Mouse (Mus musculus) neural tube, embryonic 15.5 days (tissue): ENCODE measurements around the gene Slc16a9. TPM values are rescaled to one million over a fixed set of nuclear protein-coding genes. Genes with fewer than 3 reads are reported as not detected.

Experiments used
- ATAC-seq: fragments of 200-750 bp; cut with Nextera tagmentation; 2 replicates; pipeline ENCODE4 v1.8.0; 2017; ENCODE audit warnings: mild to moderate bottlenecking, moderate TSS enrichment, moderate library complexity; ENCODE audit not compliant: low FRiP score
- H3K27ac ChIP-seq: fragments of 300-500 bp; sonication (generic); replicated peaks from 2 replicates; pipeline ENCODE4 v1.5.1; 2015; ENCODE audit warnings: mild to moderate bottlenecking, inconsistent platforms
- H3K27me3 ChIP-seq: fragments of 300-500 bp; sonication (generic); replicated peaks from 2 replicates; pipeline ENCODE4 v1.6.1; 2015; ENCODE audit warnings: inconsistent platforms
- H3K36me3 ChIP-seq: fragments of 300-500 bp; sonication (generic); 2 replicates; pipeline ENCODE4 v1.6.1; 2015; ENCODE audit warnings: inconsistent platforms
- H3K4me1 ChIP-seq: fragments of 300-500 bp; sonication (generic); 2 replicates; pipeline ENCODE4 v1.6.1; 2015; ENCODE audit warnings: inconsistent platforms
- H3K4me2 ChIP-seq: fragments of 300-500 bp; sonication (generic); 2 replicates; pipeline ENCODE4 v1.6.1; 2015; ENCODE audit warnings: inconsistent platforms, mild to moderate bottlenecking, moderate library complexity
- H3K4me3 ChIP-seq: fragments of 300-500 bp; sonication (generic); replicated peaks from 2 replicates; pipeline ENCODE4 v1.5.1; 2015; ENCODE audit warnings: mild to moderate bottlenecking, inconsistent platforms
- H3K9ac ChIP-seq: fragments of 300-500 bp; sonication (generic); replicated peaks from 2 replicates; pipeline ENCODE4 v1.6.1; 2015; ENCODE audit warnings: mild to moderate bottlenecking, inconsistent platforms
- H3K9me3 ChIP-seq: fragments of 300-500 bp; sonication (generic); replicated peaks from 2 replicates; pipeline ENCODE4 v1.6.1; 2016; ENCODE audit warnings: inconsistent platforms
- WGBS: fragments of 180-500 bp; shearing (Covaris S2); methylation state at CpG from one replicate; pipeline ENCODE4 v1.1.7; 2015; ENCODE audit warnings: mixed read lengths; 5-methylcytosine and 5-hydroxymethylcytosine counted together
- polyA plus RNA-seq: library from polyadenylated mRNA; unstranded; fragments of >200 nt; fragmentation: Nextera tagmentation; extraction: Ambion mirVana; gene quantifications from 2 replicates; pipeline ENCODE4 v1.2.1, GENCODE M21; 2015

Slc16a9 gene
- polyA plus RNA-seq, 1 experiment from 2014 or later = 1.8 TPM

DNA sequence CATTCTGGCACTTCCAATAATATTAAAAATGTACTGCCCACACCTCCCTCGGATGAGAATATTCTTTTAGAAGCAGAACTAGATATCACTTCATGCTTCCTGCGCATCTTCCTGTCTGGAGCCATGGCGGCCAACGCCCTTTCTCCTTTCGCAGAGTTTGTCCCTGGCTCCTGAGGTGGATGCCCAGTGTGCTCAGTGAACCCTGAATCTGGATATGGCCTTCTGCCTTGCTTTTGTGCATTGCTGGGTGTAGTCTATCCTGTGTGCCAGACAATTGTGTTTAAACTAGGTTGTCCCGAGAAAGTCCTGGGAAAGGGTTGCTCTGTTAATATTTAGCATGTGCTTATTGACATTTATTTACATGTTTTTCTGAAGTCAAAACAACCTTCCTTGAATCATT lies 71.0 kb downstream of the Slc16a9 start:
- Histone ChIP-seq H3K27ac (no peak overlapping the region), H3K27me3 (no peaks in the 10 kb centered on the region), H3K9me3 (no peaks in the 10 kb centered on the region), H3K4me1 (peaks cover 13% of the 10 kb centered on the region), H3K4me2 (no peak overlapping the region), H3K9ac (no peak overlapping the region), H3K4me3 (no peak overlapping the region), H3K36me3 (no peaks in the 10 kb centered on the region)
- 85% methylated on average over 6 of the region's 6 CpGs for WGBS
- no peak for ATAC-seq

GRCm38 (mm10) chr10:70316856-70317255 lies 72.0 kb downstream of the Slc16a9 start:
- peaks cover 13% of the 10 kb centered on the region for H3K4me1 ChIP-seq
- no peak for ATAC-seq
- H3K9ac ChIP-seq = no peak overlapping the region
- WGBS = 87% methylated on average over 7 of the region's 7 CpGs
- no peak overlapping the region for H3K4me2 ChIP-seq
- no peak overlapping the region for H3K27ac ChIP-seq
- no peaks in the 10 kb centered on the region for H3K27me3 ChIP-seq
- H3K9me3 ChIP-seq = no peaks in the 10 kb centered on the region
- H3K36me3 ChIP-seq = no peaks in the 10 kb centered on the region
- no peak overlapping the region for H3K4me3 ChIP-seq

DNA sequence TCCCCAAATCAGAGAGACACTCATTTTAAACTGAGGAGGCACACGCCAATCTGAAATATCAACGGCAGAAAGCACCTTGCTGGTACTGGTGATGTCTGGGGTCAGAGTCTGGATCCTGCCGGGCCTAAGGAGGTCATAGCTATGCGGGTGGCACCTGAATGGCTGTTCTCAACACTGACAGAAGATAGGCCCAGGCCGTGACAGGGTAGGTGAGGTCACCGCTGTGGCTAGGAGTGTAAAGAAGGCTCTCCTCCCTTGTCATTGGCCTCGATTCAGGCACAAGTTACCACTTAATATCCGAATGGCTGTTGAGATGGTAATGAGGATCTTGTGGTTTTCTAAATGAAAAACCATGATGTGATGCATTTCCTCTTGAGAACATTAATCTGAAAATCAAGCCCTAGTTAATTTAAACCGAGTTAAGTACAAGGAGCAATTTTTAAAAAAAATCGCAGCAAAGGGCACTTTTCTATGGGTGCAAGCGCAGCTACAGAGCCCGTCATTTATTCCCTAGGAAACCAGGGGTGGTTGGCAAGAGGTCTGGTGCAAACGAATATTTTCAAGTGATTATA lies 72.6 kb downstream of the Slc16a9 start:
- Histone ChIP-seq H3K4me2 (no peak overlapping the region), H3K4me3 (no peak overlapping the region), H3K9me3 (no peaks in the 10 kb centered on the region), H3K4me1 (peaks cover 13% of the 10 kb centered on the region), H3K9ac (no peak overlapping the region), H3K36me3 (no peaks in the 10 kb centered on the region), H3K27me3 (no peaks in the 10 kb centered on the region), H3K27ac (no peak overlapping the region)
- 72% methylated on average over 13 of the region's 13 CpGs for WGBS
- no peak for ATAC-seq

- no peak overlapping the region for H3K9ac ChIP-seq
- WGBS = 1% methylated on average over 3 of the region's 3 CpGs
- ATAC-seq = peak; percentile 72; the same call in 1 of the 2 replicates
- no peaks in the 10 kb centered on the region for H3K36me3 ChIP-seq
- H3K4me3 ChIP-seq = no peak overlapping the region
- H3K4me2 ChIP-seq = no peak overlapping the region
- H3K27ac ChIP-seq = no peak overlapping the region
- no peaks in the 10 kb centered on the region for H3K9me3 ChIP-seq
- H3K4me1 ChIP-seq = peaks cover 13% of the 10 kb centered on the region
- H3K27me3 ChIP-seq = no peaks in the 10 kb centered on the region
These were observed 73.7 kb downstream of the Slc16a9 start for GRCm38 (mm10) chr10:70318630-70319029.

DNA sequence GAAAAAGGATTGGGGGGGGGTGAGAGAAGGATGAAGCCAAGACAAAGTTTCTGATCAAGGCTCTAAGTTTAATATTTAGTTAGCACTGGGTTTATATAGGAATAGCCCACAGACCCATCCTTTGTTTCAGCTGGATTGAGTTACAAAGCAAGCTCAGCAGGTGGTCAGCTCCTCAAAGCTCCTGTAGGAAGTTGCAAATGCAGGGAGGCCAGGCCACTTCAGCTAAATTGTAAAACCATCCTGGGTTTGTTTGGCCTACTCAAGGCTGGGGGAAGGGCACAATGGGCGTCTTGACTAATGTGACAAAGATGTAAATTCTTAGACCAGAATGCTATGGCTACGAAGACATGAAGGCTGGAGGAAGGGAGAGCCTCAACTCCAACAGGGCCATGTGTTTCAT lies 80.6 kb downstream of the Slc16a9 start:
- Histone ChIP-seq H3K27ac (no peak overlapping the region), H3K36me3 (no peaks in the 10 kb centered on the region), H3K9me3 (no peaks in the 10 kb centered on the region), H3K4me2 (no peak overlapping the region), H3K9ac (no peak overlapping the region), H3K4me1 (no peaks in the 10 kb centered on the region), H3K27me3 (no peaks in the 10 kb centered on the region), H3K4me3 (no peak overlapping the region)
- ATAC-seq = no peak
- 10% methylated on average over 2 of the region's 2 CpGs for WGBS

GRCm38 (mm10) chr10:70327331-70327730 lies 82.4 kb downstream of the Slc16a9 start:
- H3K27me3 ChIP-seq = no peaks in the 10 kb centered on the region
- 87% methylated on average over 6 of the region's 6 CpGs for WGBS
- H3K36me3 ChIP-seq = no peaks in the 10 kb centered on the region
- ATAC-seq = no peak
- H3K4me3 ChIP-seq = no peak overlapping the region
- no peaks in the 10 kb centered on the region for H3K9me3 ChIP-seq
- no peak overlapping the region for H3K27ac ChIP-seq
- no peaks in the 10 kb centered on the region for H3K4me1 ChIP-seq
- H3K9ac ChIP-seq = no peak overlapping the region
- no peak overlapping the region for H3K4me2 ChIP-seq

DNA sequence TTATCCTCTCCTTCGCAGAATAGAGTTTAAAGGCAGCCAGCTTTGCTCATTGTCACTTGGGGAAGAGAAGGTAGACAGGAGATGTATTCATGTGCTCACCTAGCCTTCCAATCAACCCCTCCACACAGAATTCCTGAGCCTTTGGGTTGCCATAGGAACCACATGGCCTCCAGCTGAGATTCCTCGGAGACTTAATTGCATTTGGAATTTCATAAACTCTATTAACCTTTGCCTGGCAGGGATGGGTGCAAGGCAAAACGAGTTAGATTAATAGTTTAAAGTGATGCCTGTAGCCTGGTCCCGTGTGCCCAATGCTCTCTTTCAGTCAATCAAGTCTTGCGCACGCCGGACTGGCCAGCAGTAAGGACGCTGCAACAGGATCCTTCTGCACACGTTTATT lies 83.2 kb downstream of the Slc16a9 start:
- Histone ChIP-seq H3K9ac (no peak overlapping the region), H3K4me1 (no peaks in the 10 kb centered on the region), H3K27me3 (no peaks in the 10 kb centered on the region), H3K36me3 (no peaks in the 10 kb centered on the region), H3K9me3 (no peaks in the 10 kb centered on the region), H3K4me2 (no peak overlapping the region), H3K4me3 (no peak overlapping the region), H3K27ac (no peak overlapping the region)
- WGBS = 73% methylated on average over 9 of the region's 9 CpGs
- no peak for ATAC-seq

Other genes with a start within 250 kb of the Slc16a9 start
- 22.3 and 22.7 TPM in 2 replicates for gene Ccdc6, start 148.0 kb upstream of the Slc16a9 start, polyA plus RNA-seq
- gene Mrln, start 40.4 kb upstream of the Slc16a9 start, polyA plus RNA-seq = 2.0 and 4.4 TPM in 2 replicates
- gene Fam13c, start 195.4 kb downstream of the Slc16a9 start, polyA plus RNA-seq = 19.6 and 21.4 TPM in 2 replicates